In genomic region chr2:118034026-118034425, GRCm38 (mm10) we compare ENCODE assay signal across 15 mouse cellular contexts.
"Had no signal": no experiment of that assay in that cellular context is flagged by ENCODE, and none has a peak within 500 bp of the region (broad histone marks: within the 10 kb centered on the region; RNA-seq: fewer than 3 reads in every experiment).

No protein-coding gene starts in this region.

- DNase-seq: kidney, adult 9 months; kidney, postnatal 14 days; kidney, postnatal 4 days; liver; lung, adult 18-20 months; lung, postnatal 10 days; midbrain, embryonic 14.5 days; thymus, adult 2 months; thymus, postnatal 14 days; thymus, postnatal 4 days had no signal

- H3K4me1 ChIP-seq: liver, embryonic 12.5 days; liver, embryonic 15.5 days had no signal

- H3K27ac ChIP-seq: liver, embryonic 12.5 days; liver, embryonic 15.5 days; lung, embryonic 15.5 days; stomach, postnatal 0 days had no signal

- H3K36me3 ChIP-seq: liver, embryonic 12.5 days; liver, embryonic 15.5 days; lung, embryonic 15.5 days had no signal

- H3K4me2 ChIP-seq: liver, embryonic 12.5 days; liver, embryonic 15.5 days; lung, embryonic 15.5 days; midbrain, embryonic 11.5 days had no signal

- H3K27me3 ChIP-seq: liver, embryonic 12.5 days; liver, embryonic 15.5 days; lung, embryonic 15.5 days had no signal

- H3K4me3 ChIP-seq: liver, embryonic 12.5 days; liver, embryonic 15.5 days; lung, embryonic 15.5 days had no signal

- ATAC-seq: liver, embryonic 12.5 days had no signal

- H3K9ac ChIP-seq: liver, embryonic 12.5 days; liver, embryonic 15.5 days; lung, embryonic 15.5 days had no signal

- H3K9me3 ChIP-seq: liver, embryonic 12.5 days; liver, embryonic 15.5 days; lung, embryonic 15.5 days had no signal
